Mouse (Mus musculus) liver, postnatal 0 days (tissue): Measurements from ENCODE around the gene Cyp8b1.

Experiments used
- CTCF ChIP-seq: sonication (generic); IDR thresholded peaks from 2 replicates; pipeline ENCODE4 v1.5.1; 2016; ENCODE audit warnings: antibody characterized with exemption, low read depth
- EP300 ChIP-seq: IDR thresholded peaks from 2 replicates; pipeline ENCODE4 v1.6.1; 2016; ENCODE audit warnings: antibody characterized with exemption, low read depth, mild to moderate bottlenecking

- TF ChIP-seq CTCF (no peak), EP300 (no peak)
Observed at GRCm38 (mm10) chr9:121936952-121937351, 20.8 kb upstream of the Cyp8b1 start.
